Mouse (Mus musculus): ENCODE results near the gene Bnc1. TPM values are rescaled to one million over a fixed set of nuclear protein-coding genes. Genes with fewer than 3 reads are reported as not detected.
A peak's percentile ranks its signal among the peaks of the same experiment; 100 is the strongest.

Bnc1 gene
- polyA plus RNA-seq, 1 experiment, result not detected

DNA sequence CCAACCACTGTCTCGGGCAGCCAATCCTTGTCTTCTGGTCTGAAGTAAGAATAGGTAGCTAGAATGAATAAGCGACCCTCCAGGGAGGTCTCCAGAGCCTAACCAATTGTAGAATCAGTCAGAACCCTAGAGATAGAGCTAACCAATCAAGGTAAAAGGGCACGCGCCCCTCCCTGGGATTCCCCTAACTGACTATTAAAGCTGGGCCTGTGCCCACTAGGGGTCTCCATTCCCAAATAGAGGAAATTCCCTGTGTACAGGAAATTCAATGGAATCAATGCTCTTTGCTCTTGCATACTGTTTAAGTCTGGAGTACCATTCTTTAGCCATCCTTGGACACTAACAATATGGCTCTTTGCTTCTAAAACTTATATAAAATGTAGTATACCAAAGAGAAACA is 46.7 kb downstream of the Bnc1 start:
- Histone ChIP-seq H3K27ac (replicated peaks; ENCODE audit: low read depth, low read length) (no peak overlapping the region), H3K4me3 (ENCODE audit: insufficient read depth, low read depth, low read length) (no peak overlapping the region), H3K4me1 (ENCODE audit: control insufficient read depth, insufficient read depth, insufficient read length, low read length) (no peaks in the 10 kb centered on the region)

DNA sequence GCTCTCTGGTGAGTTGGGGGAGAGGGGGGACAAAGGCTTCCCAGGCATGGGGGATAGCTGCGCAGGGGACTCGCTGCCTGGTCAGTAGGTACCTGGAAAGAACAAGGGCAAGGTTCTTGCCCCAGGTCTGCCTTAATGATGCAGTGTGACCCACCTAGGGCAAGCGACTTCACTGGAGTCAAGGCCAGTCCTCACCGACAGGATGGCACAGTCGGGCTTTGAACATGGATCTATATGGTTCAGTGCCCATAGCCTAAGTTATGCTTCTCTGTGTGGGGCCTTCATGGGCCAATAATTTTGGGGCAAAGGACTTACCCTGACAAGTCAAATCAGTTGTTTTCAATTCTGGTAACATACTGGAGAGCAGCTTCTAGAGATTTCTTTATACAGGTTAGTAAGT is 57.3 kb downstream of the Bnc1 start:
- Histone ChIP-seq H3K4me3 (ENCODE audit: insufficient read depth, low read depth, low read length) (peak overlapping the region; percentile 49; the same call in 1 of the 2 replicates), H3K4me1 (ENCODE audit: control insufficient read depth, insufficient read depth, insufficient read length, low read length) (no peaks in the 10 kb centered on the region), H3K27ac (replicated peaks; ENCODE audit: low read depth, low read length) (no peak overlapping the region)

DNA sequence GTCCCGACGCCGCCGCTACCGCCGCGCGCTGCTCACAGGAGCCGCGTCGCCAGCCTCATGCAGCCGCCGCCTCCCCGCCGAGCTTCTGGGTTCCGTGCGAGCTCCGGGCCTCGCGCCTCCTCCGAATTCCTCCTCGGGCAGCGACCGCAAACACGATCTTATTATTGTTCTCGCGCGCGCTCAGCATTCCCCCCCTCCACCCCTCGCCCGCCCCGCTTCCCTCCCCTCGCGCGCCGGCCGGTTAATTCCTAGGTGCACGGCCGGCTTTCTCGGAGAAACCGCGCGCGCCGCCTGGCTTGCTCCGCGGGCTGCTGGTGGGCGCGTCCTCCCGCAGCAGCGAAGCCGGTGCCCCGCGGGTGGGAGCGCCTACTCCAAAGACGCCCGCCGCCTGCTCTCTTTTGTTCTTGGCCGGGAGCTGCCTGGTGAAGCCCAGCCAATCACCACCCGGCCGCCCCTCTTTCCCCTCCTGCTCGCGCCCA is 57.8 kb downstream of the Bnc1 start, which contains the start of gene Hdgfl3:
Gene Hdgfl3 (minus strand): TSS at position 207 of the 479 bp plus-strand sequence.
- Histone ChIP-seq H3K4me3 (ENCODE audit: insufficient read depth, low read depth, low read length) (peak within 1 kb of the TSS; percentile 85), H3K4me1 (ENCODE audit: control insufficient read depth, insufficient read depth, insufficient read length, low read length) (no peaks in the 10 kb centered on the region), H3K27ac (replicated peaks; ENCODE audit: low read depth, low read length) (peak within 1 kb of the TSS; percentile 33)

DNA sequence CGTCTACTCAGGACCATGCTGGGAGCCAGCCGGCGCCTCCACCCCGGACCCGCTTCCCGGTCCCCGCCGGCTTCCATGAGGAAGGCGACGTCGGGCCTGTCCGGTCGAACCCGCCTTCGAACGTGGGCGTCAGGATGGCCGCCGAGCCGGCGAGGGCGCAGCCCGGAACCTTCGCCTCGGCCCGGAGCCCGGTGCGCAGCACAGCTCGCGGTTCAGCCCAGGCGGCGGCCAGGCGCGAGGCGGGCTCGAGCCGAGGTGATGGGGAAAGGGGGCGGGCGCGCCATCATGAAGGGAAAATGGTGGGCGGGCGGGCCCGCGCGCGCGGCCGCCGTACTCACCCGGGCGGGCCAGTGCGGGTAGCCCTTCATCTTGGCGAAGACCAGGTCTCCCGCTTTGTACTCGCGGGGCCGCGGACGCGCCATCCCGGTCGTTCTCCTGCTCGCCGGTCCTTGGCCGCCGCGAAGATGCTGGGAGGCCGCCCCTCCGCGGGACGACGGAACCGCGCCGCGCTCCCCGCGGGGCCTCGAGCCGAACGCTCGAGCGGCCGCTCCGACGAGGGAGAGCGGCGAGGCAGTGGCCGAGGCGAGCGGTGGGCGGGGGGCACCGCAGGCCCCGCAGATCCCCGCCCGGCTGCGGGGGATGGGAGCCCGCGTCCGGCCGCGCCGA is 58.4 kb downstream of the Bnc1 start:
- Histone ChIP-seq H3K4me1 (ENCODE audit: control insufficient read depth, insufficient read depth, insufficient read length, low read length) (no peaks in the 10 kb centered on the region), H3K27ac (replicated peaks; ENCODE audit: low read depth, low read length) (peak overlapping the region; percentile 33), H3K4me3 (ENCODE audit: insufficient read depth, low read depth, low read length) (peak overlapping the region; percentile 85)

DNA sequence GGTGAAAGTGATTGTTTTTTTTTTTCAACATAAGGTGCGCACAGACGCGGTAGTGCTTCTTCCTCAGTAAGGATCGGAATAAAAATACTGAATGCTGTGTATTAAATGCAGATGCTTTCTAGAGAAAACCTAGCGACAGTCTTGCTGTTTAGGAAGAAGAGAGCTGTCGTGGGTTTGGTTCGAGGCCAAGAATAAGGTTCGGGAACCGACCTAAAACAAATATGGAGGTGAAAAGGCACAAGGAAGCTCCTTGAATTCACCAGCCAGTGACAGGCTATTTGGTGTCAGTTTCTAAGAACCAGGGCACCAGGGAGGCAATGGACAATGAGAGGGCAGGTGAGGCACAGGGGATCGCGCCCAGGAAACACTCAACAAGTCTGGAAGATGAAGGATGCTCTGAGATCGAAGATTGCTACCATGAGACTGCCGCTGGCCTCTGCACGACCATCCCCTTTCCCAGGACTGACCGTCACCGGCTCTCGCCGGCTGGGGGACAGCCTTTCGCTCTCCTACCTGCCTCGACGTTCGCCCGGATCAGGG is 59.0 kb downstream of the Bnc1 start:
- peak overlapping the region; percentile 85 for H3K4me3 ChIP-seq (ENCODE audit: insufficient read depth, low read depth, low read length)
- no peaks in the 10 kb centered on the region for H3K4me1 ChIP-seq (ENCODE audit: control insufficient read depth, insufficient read depth, insufficient read length, low read length)
- H3K27ac ChIP-seq (replicated peaks; ENCODE audit: low read depth, low read length), result no peak overlapping the region; the same call in 1 of the 2 replicates

DNA sequence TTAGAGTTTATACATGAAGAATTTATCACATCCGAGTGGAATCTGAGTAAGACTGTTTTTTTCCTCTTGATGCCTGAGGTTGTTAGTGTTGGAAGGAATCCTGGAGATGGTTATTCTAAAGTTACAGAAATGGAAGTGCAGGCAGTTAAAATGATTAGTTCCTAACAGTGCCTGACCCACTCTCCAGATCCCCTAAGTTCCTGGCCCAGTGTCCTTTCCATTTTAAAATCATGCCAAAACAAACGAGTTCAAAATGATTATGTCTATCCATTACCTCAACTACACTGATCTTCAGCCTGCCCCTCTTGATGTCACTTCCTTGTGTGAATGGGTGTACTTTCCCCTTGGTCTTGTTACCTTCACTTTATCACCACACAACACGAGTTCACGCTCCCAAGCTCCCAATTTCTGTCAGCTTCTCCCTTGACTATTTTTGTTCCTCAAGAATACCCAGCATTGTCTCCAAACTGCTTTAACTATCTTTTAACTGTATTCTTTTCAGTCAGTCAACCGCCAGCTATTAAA is 59.5 kb downstream of the Bnc1 start:
- Histone ChIP-seq H3K4me3 (ENCODE audit: insufficient read depth, low read depth, low read length) (peak overlapping the region; percentile 85), H3K4me1 (ENCODE audit: control insufficient read depth, insufficient read depth, insufficient read length, low read length) (no peaks in the 10 kb centered on the region), H3K27ac (replicated peaks; ENCODE audit: low read depth, low read length) (no peak overlapping the region)

DNA sequence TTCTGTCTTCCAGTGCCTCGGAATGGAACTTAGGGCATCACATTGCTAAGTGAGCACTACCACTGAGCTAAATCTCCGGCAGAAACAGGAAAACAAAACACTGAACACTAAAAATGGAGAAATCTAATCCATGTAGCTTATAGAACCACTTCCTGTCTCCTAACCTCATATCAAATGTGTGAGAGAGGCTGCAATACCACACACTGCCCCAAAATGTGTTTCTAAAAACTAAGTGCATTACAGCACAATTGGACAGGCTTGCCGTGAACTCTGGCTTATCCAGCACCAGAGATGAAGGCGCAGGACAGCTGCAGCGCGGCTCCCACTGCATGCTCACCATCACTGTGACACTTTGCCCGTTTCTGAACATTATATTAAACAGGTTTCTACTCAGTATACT is 63.1 kb downstream of the Bnc1 start:
- H3K4me1 ChIP-seq (ENCODE audit: control insufficient read depth, insufficient read depth, insufficient read length, low read length), result no peaks in the 10 kb centered on the region

DNA sequence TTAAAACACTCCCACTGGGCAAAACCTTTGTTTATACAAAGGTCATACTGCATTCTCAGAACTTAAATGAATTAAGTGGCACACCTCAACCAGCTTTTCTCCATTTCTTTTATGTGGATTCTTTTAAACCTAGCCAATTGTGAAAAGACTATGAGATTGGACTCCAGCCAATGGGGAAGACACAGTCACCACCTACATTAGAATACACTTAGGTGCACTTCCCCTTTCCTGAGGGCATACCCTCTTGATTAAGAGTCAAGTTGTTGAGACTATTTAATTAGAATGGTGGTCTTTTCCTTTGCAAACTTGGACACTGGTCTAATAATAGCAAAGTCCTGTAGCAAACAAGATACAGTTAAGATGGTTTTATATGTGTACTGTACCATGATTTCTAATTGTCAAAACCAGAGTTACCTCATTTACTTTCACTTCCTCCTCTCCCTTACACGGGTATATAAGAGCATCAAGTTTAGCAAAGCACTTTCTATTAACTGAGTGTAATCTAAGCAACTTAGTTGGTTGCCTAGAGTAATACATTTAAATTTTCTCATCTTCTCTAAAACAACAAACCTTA is 70.6 kb downstream of the Bnc1 start:
- Histone ChIP-seq H3K4me1 (ENCODE audit: control insufficient read depth, insufficient read depth, insufficient read length, low read length) (no peaks in the 10 kb centered on the region), H3K4me3 (ENCODE audit: insufficient read depth, low read depth, low read length) (no peak overlapping the region), H3K27ac (replicated peaks; ENCODE audit: low read depth, low read length) (no peak overlapping the region)

More for the DNA sequence above, 63.1 kb downstream of the Bnc1 start:
- Histone ChIP-seq H3K4me3 (ENCODE audit: insufficient read depth, low read depth, low read length) (no peak overlapping the region), H3K27ac (replicated peaks; ENCODE audit: low read depth, low read length) (no peak overlapping the region)

DNA sequence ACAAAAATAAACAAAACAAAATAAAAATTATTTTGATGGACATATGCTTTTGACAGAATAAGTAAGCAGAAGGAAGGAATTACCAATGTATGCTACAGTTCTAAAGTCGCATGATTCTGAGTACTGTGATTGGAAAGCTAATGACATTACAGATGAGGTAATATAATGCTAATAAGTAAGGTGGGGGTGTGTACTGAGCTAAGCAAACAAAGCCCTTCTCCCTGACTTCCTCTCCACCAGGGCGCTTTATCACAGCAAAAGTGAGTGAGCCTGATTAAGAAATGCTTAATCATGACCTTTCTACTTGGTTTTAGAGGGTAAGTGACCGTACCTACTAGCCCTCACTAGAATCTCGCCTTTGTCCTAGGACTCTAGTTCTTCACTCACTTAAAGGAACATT is 71.8 kb downstream of the Bnc1 start:
- no peak overlapping the region for H3K27ac ChIP-seq (replicated peaks; ENCODE audit: low read depth, low read length)

DNA sequence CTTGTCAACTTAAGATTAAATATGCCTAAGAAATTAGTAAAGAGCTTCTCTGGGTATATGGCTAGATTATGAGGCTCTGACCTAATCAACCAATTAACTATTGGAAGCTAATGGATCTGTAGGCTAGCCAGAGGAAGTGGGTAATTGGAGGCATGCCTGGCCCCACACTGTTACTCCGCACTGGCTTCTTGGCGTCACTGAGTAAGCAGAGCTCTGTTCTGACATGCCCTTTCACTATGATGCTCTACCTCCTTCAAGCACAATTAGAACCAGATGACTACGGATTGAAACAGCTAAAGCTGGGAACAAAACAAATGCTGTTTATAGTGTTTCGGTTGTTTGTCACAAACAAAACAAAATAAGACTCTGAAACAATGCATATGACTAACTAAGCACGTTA is 73.8 kb downstream of the Bnc1 start:
- H3K4me1 ChIP-seq (ENCODE audit: control insufficient read depth, insufficient read depth, insufficient read length, low read length), result no peaks in the 10 kb centered on the region
- H3K27ac ChIP-seq (replicated peaks; ENCODE audit: low read depth, low read length), result no peak overlapping the region
- no peak overlapping the region for H3K4me3 ChIP-seq (ENCODE audit: insufficient read depth, low read depth, low read length)

More for the DNA sequence above, 71.8 kb downstream of the Bnc1 start:
- Histone ChIP-seq H3K4me3 (ENCODE audit: insufficient read depth, low read depth, low read length) (no peak overlapping the region), H3K4me1 (ENCODE audit: control insufficient read depth, insufficient read depth, insufficient read length, low read length) (no peaks in the 10 kb centered on the region)

Other genes with a start within 250 kb of the Bnc1 start
- 30.5 and 35.6 TPM in 2 replicates for gene Ramac, start 229.4 kb downstream of the Bnc1 start, polyA plus RNA-seq (2012; ENCODE audit: insufficient read depth, insufficient read length, missing spikeins)
- 26.6 and 31.2 TPM in 2 replicates for gene 3110040N11Rik, start 202.8 kb downstream of the Bnc1 start, polyA plus RNA-seq (2012; ENCODE audit: insufficient read depth, insufficient read length, missing spikeins)
- 193 and 285 TPM in 2 replicates for gene Btbd1, start 162.9 kb downstream of the Bnc1 start, polyA plus RNA-seq (2012; ENCODE audit: insufficient read depth, insufficient read length, missing spikeins)
- not detected in 2 replicates for gene Gm10160, start 136.5 kb downstream of the Bnc1 start, polyA plus RNA-seq (2012; ENCODE audit: insufficient read depth, insufficient read length, missing spikeins)
- 21.2 and 24.4 TPM in 2 replicates for gene Tm6sf1, start 133.3 kb downstream of the Bnc1 start, polyA plus RNA-seq (2012; ENCODE audit: insufficient read depth, insufficient read length, missing spikeins)
- gene Hdgfl3, start 57.8 kb downstream of the Bnc1 start, polyA plus RNA-seq (2012; ENCODE audit: insufficient read depth, insufficient read length, missing spikeins), result 2.6 and 3.1 TPM in 2 replicates
- 1.9 and 2.7 TPM in 2 replicates for gene Sh3gl3, start 181.5 kb upstream of the Bnc1 start, polyA plus RNA-seq (2012; ENCODE audit: insufficient read depth, insufficient read length, missing spikeins)